Mouse (Mus musculus) megakaryocyte, embryonic 14.5 days (primary cell): Measurements from ENCODE around the gene Prkce.

Experiments used
- FLI1 ChIP-seq: IDR thresholded peaks from 2 replicates; pipeline ENCODE4 v1.6.1; 2012; ENCODE audit warnings: low read length, inconsistent platforms, mixed read lengths
- GATA1 ChIP-seq: IDR thresholded peaks from 3 replicates; pipeline ENCODE4 v1.6.1; 2012; ENCODE audit warnings: mixed read lengths, low read length, inconsistent platforms, borderline replicate concordance

DNA sequence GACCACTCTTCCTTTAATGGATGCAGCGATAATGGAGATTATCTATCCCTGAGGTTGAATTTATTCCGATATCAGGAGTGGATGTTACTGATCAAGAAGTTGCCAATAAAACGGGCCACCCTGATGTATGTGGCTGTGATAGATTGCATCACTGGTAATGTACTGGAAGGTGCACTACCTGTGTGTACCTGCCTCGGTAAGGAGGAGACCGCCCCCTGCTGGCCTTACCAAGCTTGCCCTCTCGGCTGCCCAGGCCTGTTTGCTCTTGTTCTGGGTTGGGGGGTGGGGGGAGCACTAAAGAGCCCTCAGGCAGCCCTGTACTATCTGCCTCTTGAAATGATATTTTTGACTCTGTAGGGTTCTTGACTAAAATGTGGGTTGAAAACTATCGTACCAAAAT is 48.2 kb downstream of the Prkce start:
- TF ChIP-seq GATA1 (no peak), FLI1 (no peak)
